Mouse (Mus musculus): Measurements from ENCODE around the gene Lrrc4b. TPM values are rescaled to one million over a fixed set of nuclear protein-coding genes. Genes with fewer than 3 reads are reported as not detected.

Lrrc4b gene
- total and polyA plus RNA-seq, 2 experiments from 2014 or later = 2.8 to 89.5 TPM

DNA sequence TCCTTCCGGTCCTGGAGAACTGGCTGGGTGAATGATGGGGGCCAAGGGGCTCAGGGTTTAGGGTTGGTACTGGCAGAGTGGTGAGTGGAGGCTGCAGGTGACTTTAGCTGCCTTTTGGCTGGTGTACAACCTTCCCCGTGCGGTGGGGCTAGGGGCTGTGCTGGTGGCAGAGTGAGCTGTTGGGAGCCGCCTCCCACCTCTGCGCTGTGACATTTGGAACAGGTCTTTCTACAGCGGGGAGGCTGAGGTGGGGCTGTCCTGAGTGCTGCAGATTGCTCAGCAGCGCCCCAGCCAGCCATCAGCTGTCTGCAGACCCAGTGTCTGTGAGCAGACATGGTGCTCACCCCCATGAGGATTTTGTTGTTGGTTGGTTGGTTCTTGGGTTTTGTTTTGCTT, 16.7 kb downstream of the Lrrc4b start:
- Histone ChIP-seq H3K4me3 (ENCODE audit: low read depth, low read length) (no peak overlapping the region), H3K36me3 (replicated peaks; ENCODE audit: control insufficient read depth, insufficient read depth, low read length) (peaks cover 5% of the 10 kb centered on the region; the same call in 1 of the 2 replicates), H3K9ac (replicated peaks; ENCODE audit: low read depth, low read length) (no peak overlapping the region), H3K9me3 (replicated peaks; ENCODE audit: control insufficient read depth, low read length) (no peaks in the 10 kb centered on the region), H3K27me3 (ENCODE audit: control insufficient read depth, insufficient read depth, low read length) (peaks cover 19% of the 10 kb centered on the region), H3K4me1 (ENCODE audit: control insufficient read depth, insufficient read depth) (peaks cover 14% of the 10 kb centered on the region), H3K27ac (ENCODE audit: low read depth) (no peak overlapping the region), H3K4me2 (ENCODE audit: low read depth, low read length) (no peak overlapping the region)
- WGBS = 31% methylated on average over 7 of the region's 7 CpGs
- ATAC-seq (ENCODE audit: insufficient read depth, low read depth) (no peak), DNase-seq (ENCODE audit: low spot score) (no peak)
- TF ChIP-seq EP300 (IDR thresholded peaks at IDR 0.05; ENCODE audit: low read depth) = no peak
- no peak for TF ChIP-seq CTCF (IDR thresholded peaks at IDR 0.05; ENCODE audit: low read depth)

- Histone ChIP-seq H3K27me3 (ENCODE audit: control insufficient read depth, insufficient read depth, low read length) (peaks cover 17% of the 10 kb centered on the region), H3K36me3 (replicated peaks; ENCODE audit: control insufficient read depth, insufficient read depth, low read length) (peaks cover 5% of the 10 kb centered on the region; the same call in 1 of the 2 replicates), H3K4me1 (ENCODE audit: control insufficient read depth, insufficient read depth) (peaks cover 14% of the 10 kb centered on the region), H3K4me2 (ENCODE audit: low read depth, low read length) (no peak overlapping the region), H3K4me3 (ENCODE audit: low read depth, low read length) (no peak overlapping the region), H3K27ac (ENCODE audit: low read depth) (no peak overlapping the region), H3K9me3 (replicated peaks; ENCODE audit: control insufficient read depth, low read length) (no peaks in the 10 kb centered on the region), H3K9ac (replicated peaks; ENCODE audit: low read depth, low read length) (0 out of 2 replicates have a peak overlapping the region, but pooled peaks have one; percentile 9)
- WGBS = 21% methylated on average over 12 of the region's 12 CpGs
- ATAC-seq (ENCODE audit: insufficient read depth, low read depth) (no peak), DNase-seq (ENCODE audit: low spot score) (no peak)
- peak; percentile 40 for TF ChIP-seq CTCF (IDR thresholded peaks at IDR 0.05; ENCODE audit: low read depth)
- TF ChIP-seq EP300 (IDR thresholded peaks at IDR 0.05; ENCODE audit: low read depth) = no peak
Measured at GRCm38 (mm10) chr7:44446070-44446855, 17.4 kb downstream of the Lrrc4b start.

GRCm38 (mm10) chr7:44453256-44453655, 24.4 kb downstream of the Lrrc4b start:
- H3K4me2 ChIP-seq (ENCODE audit: low read depth, low read length) = no peak overlapping the region
- H3K27ac ChIP-seq (ENCODE audit: low read depth) = no peak overlapping the region
- no peak overlapping the region for H3K9ac ChIP-seq (replicated peaks; ENCODE audit: low read depth, low read length)
- no peaks in the 10 kb centered on the region for H3K27me3 ChIP-seq (ENCODE audit: control insufficient read depth, insufficient read depth, low read length)
- H3K36me3 ChIP-seq (replicated peaks; ENCODE audit: control insufficient read depth, insufficient read depth, low read length) = peaks cover 5% of the 10 kb centered on the region; the same call in 1 of the 2 replicates
- H3K4me1 ChIP-seq (ENCODE audit: control insufficient read depth, insufficient read depth) = no peaks in the 10 kb centered on the region
- peak; percentile 47; the same call in 1 of the 2 replicates for ATAC-seq (ENCODE audit: insufficient read depth, low read depth)
- no peak overlapping the region for H3K4me3 ChIP-seq (ENCODE audit: low read depth, low read length)
- DNase-seq (ENCODE audit: low spot score) = no peak
- no peak for TF ChIP-seq CTCF (IDR thresholded peaks at IDR 0.05; ENCODE audit: low read depth)
- TF ChIP-seq EP300 (IDR thresholded peaks at IDR 0.05; ENCODE audit: low read depth) = no peak
- 11% methylated on average over 3 of the region's 3 CpGs for WGBS
- no peaks in the 10 kb centered on the region for H3K9me3 ChIP-seq (replicated peaks; ENCODE audit: control insufficient read depth, low read length)

- H3K9me3 ChIP-seq (replicated peaks; ENCODE audit: control insufficient read depth, low read length) = no peaks in the 10 kb centered on the region
- 79% methylated on average over 1 of the region's 1 CpGs for WGBS
- ATAC-seq (ENCODE audit: insufficient read depth, low read depth) = no peak
Measured at GRCm38 (mm10) chr7:44456302-44456701, 27.5 kb downstream of the Lrrc4b start.

GRCm38 (mm10) chr7:44460067-44460466, 31.2 kb downstream of the Lrrc4b start:
- Histone ChIP-seq H3K9me3 (replicated peaks; ENCODE audit: control insufficient read depth, low read length) (no peaks in the 10 kb centered on the region), H3K4me1 (ENCODE audit: control insufficient read depth, insufficient read depth) (no peaks in the 10 kb centered on the region), H3K4me3 (ENCODE audit: low read depth, low read length) (no peak overlapping the region), H3K9ac (replicated peaks; ENCODE audit: low read depth, low read length) (no peak overlapping the region), H3K27ac (ENCODE audit: low read depth) (no peak overlapping the region), H3K27me3 (ENCODE audit: control insufficient read depth, insufficient read depth, low read length) (peaks cover 29% of the 10 kb centered on the region), H3K36me3 (replicated peaks; ENCODE audit: control insufficient read depth, insufficient read depth, low read length) (peaks cover 18% of the 10 kb centered on the region), H3K4me2 (ENCODE audit: low read depth, low read length) (no peak overlapping the region)
- 71% methylated on average over 6 of the region's 6 CpGs for WGBS
- DNase-seq (ENCODE audit: low spot score) = no peak
- no peak for ATAC-seq (ENCODE audit: insufficient read depth, low read depth)
- TF ChIP-seq CTCF (IDR thresholded peaks at IDR 0.05; ENCODE audit: low read depth) (no peak), EP300 (IDR thresholded peaks at IDR 0.05; ENCODE audit: low read depth) (no peak)

More at GRCm38 (mm10) chr7:44456302-44456701, 27.5 kb downstream of the Lrrc4b start:
- DNase-seq (ENCODE audit: low spot score) = no peak
- Histone ChIP-seq H3K4me1 (ENCODE audit: control insufficient read depth, insufficient read depth) (no peaks in the 10 kb centered on the region), H3K36me3 (replicated peaks; ENCODE audit: control insufficient read depth, insufficient read depth, low read length) (peaks cover 6% of the 10 kb centered on the region; the same call in 1 of the 2 replicates), H3K9ac (replicated peaks; ENCODE audit: low read depth, low read length) (no peak overlapping the region), H3K4me3 (ENCODE audit: low read depth, low read length) (no peak overlapping the region), H3K4me2 (ENCODE audit: low read depth, low read length) (no peak overlapping the region), H3K27me3 (ENCODE audit: control insufficient read depth, insufficient read depth, low read length) (0 out of 2 replicates have a peak, but pooled peaks cover 5% of the 10 kb centered on the region), H3K27ac (ENCODE audit: low read depth) (no peak overlapping the region)
- no peak for TF ChIP-seq CTCF (IDR thresholded peaks at IDR 0.05; ENCODE audit: low read depth)
- no peak for TF ChIP-seq EP300 (IDR thresholded peaks at IDR 0.05; ENCODE audit: low read depth)
